Mouse (Mus musculus) ovary, postnatal 36 days (tissue): Measurements from ENCODE around the gene Olfr43.

Experiments
- DNase-seq: peaks from one replicate; pipeline ENCODE4 v3.0.0; 2022; ENCODE audit warnings: low spot score, mixed read lengths

The Olfr43 gene

GRCm38 (mm10) chr11:74211279-74211678 lies at the start of gene Olfr43:
Olfr43 (minus strand) TSS chr11:74211379.
- DNase-seq, result no peak

GRCm38 (mm10) chr11:74259508-74259907 lies 48.3 kb upstream of the Olfr43 start, which contains the start of gene Olfr406:
Olfr406 (plus strand) TSS chr11:74259808.
- no peak for DNase-seq

- DNase-seq, result no peak
Measured at GRCm38 (mm10) chr11:74241201-74241600, 30.0 kb upstream of the Olfr43 start.

GRCm38 (mm10) chr11:74185949-74186348 lies 25.2 kb downstream of the Olfr43 start, which contains the start of gene Olfr403:
Olfr403 (plus strand) TSS chr11:74186249.
- no peak for DNase-seq

- no peak for DNase-seq
Measured at GRCm38 (mm10) chr11:74183745-74184144, 27.4 kb downstream of the Olfr43 start.

GRCm38 (mm10) chr11:74183168-74183567 lies 28.0 kb downstream of the Olfr43 start:
- no peak for DNase-seq

GRCm38 (mm10) chr11:74168771-74169170 lies 42.4 kb downstream of the Olfr43 start:
- no peak for DNase-seq
